Mouse (Mus musculus): ENCODE data around the gene Donson.
A peak's percentile ranks its signal among the peaks of the same experiment; 100 is the strongest.

The Donson gene

GRCm38 (mm10) chr16:91639636-91640035 lies 48.9 kb downstream of the Donson start:
- no peak for DNase-seq

DNA sequence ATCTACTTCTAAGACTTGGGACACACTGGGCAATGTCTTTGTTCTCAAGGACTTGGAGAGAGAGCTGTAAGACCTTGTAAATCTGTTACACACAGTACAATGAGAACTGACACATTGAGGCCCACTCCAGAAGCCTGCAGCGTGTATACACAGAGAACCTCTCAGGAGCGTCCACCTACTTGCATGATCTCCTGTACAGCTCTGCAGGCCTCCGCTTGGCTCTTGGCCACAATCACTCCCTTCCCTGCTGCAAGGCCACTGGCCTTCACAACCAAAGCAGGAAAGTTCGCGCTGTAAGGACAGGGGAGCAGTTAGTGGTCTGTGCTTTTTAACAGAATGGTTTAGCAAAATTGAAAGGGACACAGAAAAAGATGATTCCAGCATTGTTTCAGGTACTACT lies 49.4 kb downstream of the Donson start:
- DNase-seq, result no peak

DNA sequence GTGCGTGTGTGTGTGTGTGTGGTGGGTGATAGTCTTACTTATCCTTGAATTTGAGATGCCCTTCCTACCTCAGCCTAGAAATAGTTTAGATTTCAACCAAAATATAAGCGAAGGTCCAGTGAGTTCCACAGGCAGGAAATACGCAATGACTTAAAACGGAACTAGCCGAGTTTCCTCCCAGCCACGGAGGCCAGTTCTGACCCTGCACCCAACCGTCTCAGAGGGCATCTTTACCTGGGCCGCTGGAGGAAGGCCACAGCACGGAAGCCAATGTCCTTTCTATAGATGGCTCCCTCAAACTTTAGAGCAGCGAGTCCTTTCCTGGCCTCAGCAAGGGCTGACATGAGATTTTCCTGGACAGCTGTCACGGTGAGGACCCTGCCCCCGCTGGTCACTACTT lies 54.9 kb downstream of the Donson start:
- no peak for DNase-seq

GRCm38 (mm10) chr16:91632940-91633339 lies 55.6 kb downstream of the Donson start:
- DNase-seq, result no peak

GRCm38 (mm10) chr16:91632439-91632838 lies 56.1 kb downstream of the Donson start:
- DNase-seq, result peak in 1 of 2 experiments; percentile 28

DNA sequence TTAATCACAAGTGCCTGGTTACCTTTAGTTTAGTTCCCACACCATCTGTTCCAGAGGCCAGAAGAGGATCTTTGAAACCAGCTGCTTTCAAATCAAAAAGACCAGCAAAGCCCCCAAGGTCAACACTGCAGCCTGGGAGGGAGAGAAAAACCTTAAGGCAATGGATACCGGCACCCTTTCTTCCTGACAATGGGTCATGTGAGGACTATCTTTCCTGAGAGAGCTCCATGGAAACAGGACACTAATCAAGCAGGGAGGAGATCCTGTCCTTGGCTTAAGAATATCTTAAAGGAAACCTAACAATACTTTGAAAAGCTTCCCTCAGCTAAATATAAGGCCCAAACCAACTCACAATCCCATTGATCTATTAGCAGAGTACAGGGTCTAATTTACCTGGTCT lies 58.0 kb downstream of the Donson start:
- DNase-seq, result no peak

- no peak for DNase-seq
These were observed 58.8 kb downstream of the Donson start for GRCm38 (mm10) chr16:91629749-91630148.

GRCm38 (mm10) chr16:91628673-91629072 lies 59.9 kb downstream of the Donson start:
- no peak for DNase-seq

DNA sequence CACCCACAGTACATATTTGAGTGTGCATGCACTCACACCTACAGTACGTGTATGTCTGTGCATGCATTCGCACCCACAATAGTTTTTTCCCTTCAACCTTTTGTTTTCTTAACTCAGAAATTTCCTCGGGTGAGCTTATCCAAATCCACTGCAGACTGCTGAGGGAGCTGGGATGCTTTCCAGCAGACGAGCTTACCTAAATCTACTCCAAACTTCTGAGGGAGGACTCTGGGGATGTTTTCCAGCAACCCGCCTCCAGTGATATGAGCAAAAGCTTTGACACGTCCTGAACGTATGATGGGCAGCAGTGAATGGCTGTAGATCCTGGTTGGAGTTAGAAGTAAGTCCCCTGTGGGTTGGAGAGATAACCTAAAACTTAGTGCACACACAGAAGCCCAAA lies 60.7 kb downstream of the Donson start:
- no peak for DNase-seq

Data from lung, adult 18-20 months (tissue).